Mouse (Mus musculus) heart, postnatal 0 days (tissue): Measurements from ENCODE around the gene B4galnt1. TPM values are rescaled to one million over a fixed set of nuclear protein-coding genes. Genes with fewer than 3 reads are reported as not detected.
"Not testable (repeated sequence)": the region's sequence is repeated elsewhere in the genome, so short reads cannot be mapped to it uniquely, and the experiment has no call there.

ENCODE experiments used
- ATAC-seq: fragments of 200-750 bp; cut with Nextera tagmentation; 2 replicates; pipeline ENCODE4 v1.8.0; 2017; ENCODE audit warnings: low read depth, moderate number of reproducible peaks, moderate library complexity; ENCODE audit not compliant: insufficient read depth
- DNase-seq: peaks from one replicate; pipeline ENCODE4 v3.0.0-alpha.2; 2016; ENCODE audit warnings: low spot score
- H3K27ac ChIP-seq: fragments of 300-500 bp; sonication (generic); 2 replicates; pipeline ENCODE4 v1.5.1; 2014; ENCODE audit warnings: low read depth, mild to moderate bottlenecking
- H3K27me3 ChIP-seq: fragments of 300-500 bp; sonication (generic); 2 replicates; pipeline ENCODE4 v1.6.1; 2014; ENCODE audit warnings: low read length, mixed read lengths; ENCODE audit not compliant: control insufficient read depth, insufficient read depth
- H3K36me3 ChIP-seq: fragments of 300-500 bp; sonication (generic); replicated peaks from 2 replicates; pipeline ENCODE4 v1.6.1; 2014; ENCODE audit warnings: low read length, mixed read lengths; ENCODE audit not compliant: control insufficient read depth, insufficient read depth
- H3K4me1 ChIP-seq: fragments of 300-500 bp; sonication (generic); 2 replicates; pipeline ENCODE4 v1.6.1; 2014; ENCODE audit warnings: antibody characterized with exemption; ENCODE audit not compliant: control insufficient read depth, insufficient read depth
- H3K4me2 ChIP-seq: fragments of 300-500 bp; sonication (generic); 2 replicates; pipeline ENCODE4 v1.6.1; 2014; ENCODE audit warnings: low read depth, mild to moderate bottlenecking, low read length, moderate library complexity
- H3K4me3 ChIP-seq: fragments of 300-500 bp; sonication (generic); 2 replicates; pipeline ENCODE4 v1.5.1; 2014; ENCODE audit warnings: low read depth, low read length
- H3K9ac ChIP-seq: fragments of 300-500 bp; sonication (generic); replicated peaks from 2 replicates; pipeline ENCODE4 v1.6.1; 2014; ENCODE audit warnings: low read depth, low read length, mixed read lengths
- H3K9me3 ChIP-seq: fragments of 300-500 bp; sonication (generic); replicated peaks from 2 replicates; pipeline ENCODE4 v1.6.1; 2016; ENCODE audit warnings: low read length; ENCODE audit not compliant: control insufficient read depth
- CTCF ChIP-seq: IDR thresholded peaks from 2 replicates; pipeline ENCODE4 v1.5.1; 2016; ENCODE audit warnings: antibody characterized with exemption, control low read depth, low read depth
- EP300 ChIP-seq: IDR thresholded peaks from 2 replicates; pipeline ENCODE4 v1.6.1; 2016; ENCODE audit warnings: antibody characterized with exemption, low read depth
- WGBS: fragments of 180-500 bp; shearing (Covaris S2); extraction: QIAGEN DNeasy Blood & Tissue Kit; methylation state at CpG from one replicate; pipeline ENCODE4 v1.1.7; 2014; 5-methylcytosine and 5-hydroxymethylcytosine counted together
- polyA plus RNA-seq: library from polyadenylated mRNA; unstranded; fragments of >200 nt; fragmentation: Nextera tagmentation; extraction: Ambion mirVana; gene quantifications from 2 replicates; pipeline ENCODE4 v1.2.1, GENCODE M21; 2015
- total RNA-seq: library from RNA; depleted of rRNA; stranded (reverse); fragments of >200 nt; gene quantifications from 2 replicates; pipeline ENCODE4 v1.2.3, GENCODE M21; 2014; ENCODE audit warnings: low replicate concordance

B4galnt1 gene
- total and polyA plus RNA-seq, 2 experiments from 2014 or later: 0.72 to 2.3 TPM

GRCm38 (mm10) chr10:127127711-127128279, 37.2 kb upstream of the B4galnt1 start:
- TF ChIP-seq CTCF (no peak), EP300 (no peak)
- H3K27me3 ChIP-seq: no peaks in the 10 kb centered on the region
- ATAC-seq (no peak), DNase-seq (no peak)
- no peaks in the 10 kb centered on the region for H3K9me3 ChIP-seq
- no peak overlapping the region for H3K27ac ChIP-seq
- no peaks in the 10 kb centered on the region for H3K36me3 ChIP-seq
- peaks cover 3% of the 10 kb centered on the region; the same call in 1 of the 2 replicates for H3K4me1 ChIP-seq
- H3K9ac ChIP-seq: no peak overlapping the region
- H3K4me2 ChIP-seq: no peak overlapping the region
- WGBS: 66% methylated on average over 7 of the region's 7 CpGs
- no peak overlapping the region for H3K4me3 ChIP-seq

GRCm38 (mm10) chr10:127129431-127129830, 35.6 kb upstream of the B4galnt1 start:
- ATAC-seq (no peak), DNase-seq (no peak)
- no peak overlapping the region for H3K9ac ChIP-seq
- no peak overlapping the region for H3K4me2 ChIP-seq
- no peak overlapping the region for H3K4me3 ChIP-seq
- H3K36me3 ChIP-seq: no peaks in the 10 kb centered on the region
- H3K9me3 ChIP-seq: no peaks in the 10 kb centered on the region
- 72% methylated on average over 4 of the region's 4 CpGs for WGBS
- TF ChIP-seq EP300 (no peak), CTCF (no peak)
- H3K4me1 ChIP-seq: no peaks in the 10 kb centered on the region
- no peaks in the 10 kb centered on the region for H3K27me3 ChIP-seq
- no peak overlapping the region for H3K27ac ChIP-seq

GRCm38 (mm10) chr10:127132469-127132868, 32.6 kb upstream of the B4galnt1 start:
- no peak overlapping the region for H3K9ac ChIP-seq
- DNase-seq: no peak
- H3K4me2 ChIP-seq: no peak overlapping the region
- no peak for TF ChIP-seq EP300
- TF ChIP-seq CTCF: no peak
- no peaks in the 10 kb centered on the region for H3K4me1 ChIP-seq
- no peaks in the 10 kb centered on the region for H3K36me3 ChIP-seq
- H3K9me3 ChIP-seq: no peaks in the 10 kb centered on the region
- no peaks in the 10 kb centered on the region for H3K27me3 ChIP-seq
- WGBS: 46% methylated on average over 5 of the region's 5 CpGs
- ATAC-seq: no peak
- H3K4me3 ChIP-seq: no peak overlapping the region
- H3K27ac ChIP-seq: no peak overlapping the region

GRCm38 (mm10) chr10:127134394-127135035, 30.5 kb upstream of the B4galnt1 start:
- TF ChIP-seq CTCF: peak; percentile 37
- H3K4me2 ChIP-seq, DNase-seq, H3K27me3 ChIP-seq, H3K9ac ChIP-seq, H3K36me3 ChIP-seq, ATAC-seq, H3K27ac ChIP-seq, H3K4me3 ChIP-seq, H3K4me1 ChIP-seq, H3K9me3 ChIP-seq: not testable (repeated sequence)
- 81% methylated on average over 3 of the region's 3 CpGs for WGBS

GRCm38 (mm10) chr10:127135118-127135836, 29.7 kb upstream of the B4galnt1 start:
- WGBS: 40% methylated on average over 8 of the region's 8 CpGs
- no peak for TF ChIP-seq EP300
- TF ChIP-seq CTCF: no peak
- no peaks in the 10 kb centered on the region for H3K9me3 ChIP-seq
- DNase-seq (no peak), ATAC-seq (no peak)
- H3K27ac ChIP-seq: no peak overlapping the region
- H3K4me3 ChIP-seq: no peak overlapping the region
- H3K4me2 ChIP-seq: no peak overlapping the region
- no peaks in the 10 kb centered on the region for H3K27me3 ChIP-seq
- H3K9ac ChIP-seq: no peak overlapping the region
- no peaks in the 10 kb centered on the region for H3K36me3 ChIP-seq
- H3K4me1 ChIP-seq: no peaks in the 10 kb centered on the region
